Mouse (Mus musculus): ENCODE data around the gene Dctd. TPM values are rescaled to one million over a fixed set of nuclear protein-coding genes. Genes with fewer than 3 reads are reported as not detected.

Gene Dctd
- polyA plus RNA-seq, 1 experiment from 2014 or later, result 28.2 TPM

- peaks cover 23% of the 10 kb centered on the region; the same call in 1 of the 2 replicates for H3K36me3 ChIP-seq (ENCODE audit: control insufficient read depth, insufficient read depth, low read length)
- H3K4me1 ChIP-seq (ENCODE audit: control insufficient read depth, insufficient read depth, low read length), result no peaks in the 10 kb centered on the region
- H3K27me3 ChIP-seq (replicated peaks; ENCODE audit: control insufficient read depth, insufficient read depth, low read length), result no peaks in the 10 kb centered on the region
- ATAC-seq (ENCODE audit: low read depth) (no peak), DNase-seq (ENCODE audit: low spot score) (no peak)
- H3K9ac ChIP-seq (ENCODE audit: low read depth, low read length), result no peak overlapping the region
- no peaks in the 10 kb centered on the region for H3K9me3 ChIP-seq (ENCODE audit: control insufficient read depth, low read length)
- no peak overlapping the region for H3K4me2 ChIP-seq (ENCODE audit: low read depth, low read length)
- no peak overlapping the region for H3K4me3 ChIP-seq (ENCODE audit: low read depth, low read length)
- WGBS, result 81% methylated on average over 8 of the region's 8 CpGs
- no peak overlapping the region for H3K27ac ChIP-seq (replicated peaks; ENCODE audit: low read depth, low read length)
These were observed 31.4 kb downstream of the Dctd start for GRCm38 (mm10) chr8:48130266-48130665.

GRCm38 (mm10) chr8:48133321-48133720 is 34.4 kb downstream of the Dctd start:
- 0 out of 2 replicates have a peak, but pooled peaks cover 30% of the 10 kb centered on the region for H3K36me3 ChIP-seq (ENCODE audit: control insufficient read depth, insufficient read depth, low read length)
- H3K4me1 ChIP-seq (ENCODE audit: control insufficient read depth, insufficient read depth, low read length), result no peaks in the 10 kb centered on the region

GRCm38 (mm10) chr8:48136804-48137650 is 38.1 kb downstream of the Dctd start:
- no peak overlapping the region for H3K9ac ChIP-seq (ENCODE audit: low read depth, low read length)
- WGBS, result 76% methylated on average over 30 of the region's 30 CpGs
- no peak overlapping the region for H3K4me2 ChIP-seq (ENCODE audit: low read depth, low read length)
- H3K4me3 ChIP-seq (ENCODE audit: low read depth, low read length), result no peak overlapping the region
- DNase-seq (ENCODE audit: low spot score), result no peak
- peaks cover under 1% of the 10 kb centered on the region; the same call in 1 of the 2 replicates for H3K4me1 ChIP-seq (ENCODE audit: control insufficient read depth, insufficient read depth, low read length)
- no peak for ATAC-seq (ENCODE audit: low read depth)
- H3K36me3 ChIP-seq (ENCODE audit: control insufficient read depth, insufficient read depth, low read length), result peaks cover 27% of the 10 kb centered on the region
- no peak overlapping the region for H3K27ac ChIP-seq (replicated peaks; ENCODE audit: low read depth, low read length)
- no peaks in the 10 kb centered on the region for H3K9me3 ChIP-seq (ENCODE audit: control insufficient read depth, low read length)
- H3K27me3 ChIP-seq (replicated peaks; ENCODE audit: control insufficient read depth, insufficient read depth, low read length), result no peaks in the 10 kb centered on the region

More at GRCm38 (mm10) chr8:48133321-48133720, 34.4 kb downstream of the Dctd start:
- 77% methylated on average over 5 of the region's 5 CpGs for WGBS
- Histone ChIP-seq H3K9ac (ENCODE audit: low read depth, low read length) (no peak overlapping the region), H3K27me3 (replicated peaks; ENCODE audit: control insufficient read depth, insufficient read depth, low read length) (no peaks in the 10 kb centered on the region), H3K9me3 (ENCODE audit: control insufficient read depth, low read length) (no peaks in the 10 kb centered on the region), H3K4me2 (ENCODE audit: low read depth, low read length) (no peak overlapping the region), H3K27ac (replicated peaks; ENCODE audit: low read depth, low read length) (no peak overlapping the region), H3K4me3 (ENCODE audit: low read depth, low read length) (no peak overlapping the region)
- DNase-seq (ENCODE audit: low spot score) (no peak), ATAC-seq (ENCODE audit: low read depth) (no peak)

- no peak for ATAC-seq (ENCODE audit: low read depth)
- H3K36me3 ChIP-seq (ENCODE audit: control insufficient read depth, insufficient read depth, low read length), result peaks cover 27% of the 10 kb centered on the region
- no peak overlapping the region for H3K4me2 ChIP-seq (ENCODE audit: low read depth, low read length)
- no peak overlapping the region for H3K9ac ChIP-seq (ENCODE audit: low read depth, low read length)
- no peaks in the 10 kb centered on the region for H3K9me3 ChIP-seq (ENCODE audit: control insufficient read depth, low read length)
- no peak for DNase-seq (ENCODE audit: low spot score)
- WGBS, result 85% methylated on average over 3 of the region's 3 CpGs
- no peaks in the 10 kb centered on the region for H3K27me3 ChIP-seq (replicated peaks; ENCODE audit: control insufficient read depth, insufficient read depth, low read length)
- peaks cover 6% of the 10 kb centered on the region; the same call in 1 of the 2 replicates for H3K4me1 ChIP-seq (ENCODE audit: control insufficient read depth, insufficient read depth, low read length)
- H3K27ac ChIP-seq (replicated peaks; ENCODE audit: low read depth, low read length), result no peak overlapping the region
- no peak overlapping the region for H3K4me3 ChIP-seq (ENCODE audit: low read depth, low read length)
These were observed 38.7 kb downstream of the Dctd start for GRCm38 (mm10) chr8:48137651-48137937.

GRCm38 (mm10) chr8:48141023-48141422 is 42.1 kb downstream of the Dctd start:
- WGBS, result 85% methylated on average over 5 of the region's 5 CpGs
- Histone ChIP-seq H3K36me3 (ENCODE audit: control insufficient read depth, insufficient read depth, low read length) (peaks cover 15% of the 10 kb centered on the region), H3K27me3 (replicated peaks; ENCODE audit: control insufficient read depth, insufficient read depth, low read length) (no peaks in the 10 kb centered on the region), H3K4me2 (ENCODE audit: low read depth, low read length) (no peak overlapping the region), H3K4me3 (ENCODE audit: low read depth, low read length) (no peak overlapping the region), H3K9ac (ENCODE audit: low read depth, low read length) (no peak overlapping the region), H3K27ac (replicated peaks; ENCODE audit: low read depth, low read length) (no peak overlapping the region), H3K4me1 (ENCODE audit: control insufficient read depth, insufficient read depth, low read length) (peaks cover 6% of the 10 kb centered on the region; the same call in 1 of the 2 replicates), H3K9me3 (ENCODE audit: control insufficient read depth, low read length) (no peaks in the 10 kb centered on the region)
- peak; percentile 12; the same call in 1 of the 2 replicates for ATAC-seq (ENCODE audit: low read depth)
- DNase-seq (ENCODE audit: low spot score), result no peak

GRCm38 (mm10) chr8:48145766-48146165 is 46.9 kb downstream of the Dctd start:
- H3K27ac ChIP-seq (replicated peaks; ENCODE audit: low read depth, low read length), result no peak overlapping the region
- peaks cover 5% of the 10 kb centered on the region for H3K36me3 ChIP-seq (ENCODE audit: control insufficient read depth, insufficient read depth, low read length)
- no peaks in the 10 kb centered on the region for H3K27me3 ChIP-seq (replicated peaks; ENCODE audit: control insufficient read depth, insufficient read depth, low read length)
- ATAC-seq (ENCODE audit: low read depth), result no peak
- no peak overlapping the region for H3K4me2 ChIP-seq (ENCODE audit: low read depth, low read length)
- peaks cover 6% of the 10 kb centered on the region; the same call in 1 of the 2 replicates for H3K4me1 ChIP-seq (ENCODE audit: control insufficient read depth, insufficient read depth, low read length)
- WGBS, result 82% methylated on average over 5 of the region's 5 CpGs
- H3K9me3 ChIP-seq (ENCODE audit: control insufficient read depth, low read length), result peaks cover 14% of the 10 kb centered on the region; the same call in 1 of the 2 replicates
- H3K4me3 ChIP-seq (ENCODE audit: low read depth, low read length), result no peak overlapping the region
- no peak overlapping the region for H3K9ac ChIP-seq (ENCODE audit: low read depth, low read length)
- no peak for DNase-seq (ENCODE audit: low spot score)

GRCm38 (mm10) chr8:48146449-48146848 is 47.6 kb downstream of the Dctd start:
- H3K27ac ChIP-seq (replicated peaks; ENCODE audit: low read depth, low read length), result no peak overlapping the region
- H3K9me3 ChIP-seq (ENCODE audit: control insufficient read depth, low read length), result peaks cover 14% of the 10 kb centered on the region; the same call in 1 of the 2 replicates
- 73% methylated on average over 10 of the region's 10 CpGs for WGBS
- no peak overlapping the region for H3K4me3 ChIP-seq (ENCODE audit: low read depth, low read length)
- H3K27me3 ChIP-seq (replicated peaks; ENCODE audit: control insufficient read depth, insufficient read depth, low read length), result no peaks in the 10 kb centered on the region
- ATAC-seq (ENCODE audit: low read depth) (no peak), DNase-seq (ENCODE audit: low spot score) (peak; percentile 76)
- no peak overlapping the region for H3K9ac ChIP-seq (ENCODE audit: low read depth, low read length)
- peaks cover 6% of the 10 kb centered on the region; the same call in 1 of the 2 replicates for H3K4me1 ChIP-seq (ENCODE audit: control insufficient read depth, insufficient read depth, low read length)
- no peak overlapping the region for H3K4me2 ChIP-seq (ENCODE audit: low read depth, low read length)
- H3K36me3 ChIP-seq (ENCODE audit: control insufficient read depth, insufficient read depth, low read length), result no peaks in the 10 kb centered on the region

- 0 out of 2 replicates have a peak overlapping the region, but pooled peaks have one; percentile 24 for H3K4me2 ChIP-seq (ENCODE audit: low read depth, low read length)
- no peaks in the 10 kb centered on the region for H3K36me3 ChIP-seq (ENCODE audit: control insufficient read depth, insufficient read depth, low read length)
- WGBS, result 28% methylated on average over 19 of the region's 19 CpGs
- no peaks in the 10 kb centered on the region for H3K27me3 ChIP-seq (replicated peaks; ENCODE audit: control insufficient read depth, insufficient read depth, low read length)
- ATAC-seq (ENCODE audit: low read depth), result peak; percentile 76
- H3K27ac ChIP-seq (replicated peaks; ENCODE audit: low read depth, low read length), result no peak overlapping the region
- peak; percentile 87 for DNase-seq (ENCODE audit: low spot score)
- peaks cover 19% of the 10 kb centered on the region; the same call in 1 of the 2 replicates for H3K9me3 ChIP-seq (ENCODE audit: control insufficient read depth, low read length)
- H3K9ac ChIP-seq (ENCODE audit: low read depth, low read length), result no peak overlapping the region
- no peak overlapping the region for H3K4me3 ChIP-seq (ENCODE audit: low read depth, low read length)
- peaks cover 21% of the 10 kb centered on the region for H3K4me1 ChIP-seq (ENCODE audit: control insufficient read depth, insufficient read depth, low read length)
These were observed 53.3 kb downstream of the Dctd start for GRCm38 (mm10) chr8:48152062-48152738.
